Mouse (Mus musculus): ENCODE results near the gene Cers6.

Cers6 gene

GRCm38 (mm10) chr2:69014241-69014640, 153.0 kb downstream of the Cers6 start:
- no peak for DNase-seq (ENCODE audit: low read depth in 1 of 2, low spot score in 2 of 2)

DNA sequence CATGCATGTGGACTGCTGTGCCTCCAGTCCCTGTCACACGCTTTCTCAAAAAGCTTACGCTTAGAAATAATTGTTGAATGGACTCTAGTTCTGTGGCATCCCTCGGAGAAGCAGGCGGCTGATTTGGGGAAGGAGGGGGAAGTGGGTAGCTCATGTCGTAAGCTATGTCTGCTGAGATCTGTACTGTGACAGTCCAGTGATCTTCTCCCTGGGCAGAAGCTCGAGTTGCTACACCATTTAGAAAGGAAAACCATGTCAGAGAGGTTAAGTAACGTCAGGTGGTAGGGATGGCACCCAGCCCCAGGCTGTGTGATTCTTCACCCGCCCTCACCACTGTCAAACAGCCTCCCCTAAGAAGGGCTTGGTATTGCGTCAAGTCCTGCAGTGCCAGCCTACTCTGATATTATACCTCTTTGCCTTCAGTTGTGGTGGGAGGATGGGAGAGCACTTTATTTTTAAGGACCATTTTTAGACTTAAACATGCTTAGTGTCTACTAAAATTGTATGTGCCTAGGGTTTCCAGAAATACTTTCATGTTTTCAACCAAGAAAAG, 154.0 kb downstream of the Cers6 start:
- DNase-seq (ENCODE audit: low read depth in 1 of 2, low spot score in 2 of 2), result peak in 1 of 2 experiments; percentile 5

DNA sequence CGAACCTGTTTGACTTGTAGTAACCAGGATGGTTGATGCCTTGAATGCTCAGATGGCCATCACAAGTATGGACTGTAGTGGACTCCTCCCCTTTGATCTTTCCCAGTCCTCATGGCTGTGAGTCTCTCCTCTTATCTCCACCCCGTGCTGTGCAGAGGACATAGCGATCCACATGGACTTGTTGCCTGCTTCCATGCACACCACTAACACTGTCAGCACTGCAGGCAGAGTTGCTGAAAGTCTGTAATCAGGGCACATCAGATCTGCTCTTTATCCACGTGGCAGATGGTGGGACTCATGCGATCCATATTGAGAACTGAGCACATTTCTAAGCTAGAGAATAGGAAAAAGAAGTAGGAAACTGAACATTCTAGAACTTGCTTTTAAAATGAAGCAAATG, 154.6 kb downstream of the Cers6 start:
- no peak for DNase-seq (ENCODE audit: low read depth in 1 of 2, low spot score in 2 of 2)

GRCm38 (mm10) chr2:69019026-69019565, 157.9 kb downstream of the Cers6 start:
- no peak for DNase-seq (ENCODE audit: low read depth in 1 of 2, low spot score in 2 of 2)

- no peak for DNase-seq (ENCODE audit: low read depth in 1 of 2, low spot score in 2 of 2)
These were observed 158.7 kb downstream of the Cers6 start for GRCm38 (mm10) chr2:69019821-69020489.

DNA sequence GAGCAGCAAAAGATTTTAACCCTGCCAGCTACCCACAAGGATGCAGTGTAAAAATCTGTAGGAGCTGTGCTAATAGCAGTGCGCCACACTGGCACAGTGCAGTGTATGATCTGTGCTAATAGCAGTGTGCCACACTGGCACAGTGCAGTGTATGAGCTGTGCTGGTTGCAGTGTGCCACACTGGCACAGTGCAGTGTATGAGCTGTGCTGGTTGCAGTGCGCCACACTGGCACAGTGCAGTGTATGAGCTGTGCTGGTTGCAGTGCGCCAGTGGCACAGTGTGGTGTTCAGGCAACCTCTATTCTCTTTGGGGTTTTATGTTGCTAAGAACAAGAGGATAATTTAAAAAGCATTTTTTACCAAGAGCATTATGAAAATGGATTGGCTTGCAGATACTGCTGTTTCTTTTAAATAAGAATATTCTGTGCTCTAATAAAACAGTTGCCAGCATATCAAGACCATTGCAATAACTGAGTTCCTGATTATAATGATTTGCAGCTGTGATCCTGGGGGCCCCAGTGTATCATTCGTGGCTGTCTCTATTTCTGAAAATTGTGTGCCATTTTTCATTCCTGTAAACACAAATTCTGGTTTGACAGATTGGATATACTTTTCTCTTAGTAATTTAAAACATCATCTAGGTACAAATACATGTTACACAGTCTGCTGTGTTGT, 159.5 kb downstream of the Cers6 start:
- no peak for DNase-seq (ENCODE audit: low read depth in 1 of 2, low spot score in 2 of 2)

- no peak for DNase-seq (ENCODE audit: low read depth in 1 of 2, low spot score in 2 of 2)
These were observed 160.3 kb downstream of the Cers6 start for GRCm38 (mm10) chr2:69021516-69021915.

DNA sequence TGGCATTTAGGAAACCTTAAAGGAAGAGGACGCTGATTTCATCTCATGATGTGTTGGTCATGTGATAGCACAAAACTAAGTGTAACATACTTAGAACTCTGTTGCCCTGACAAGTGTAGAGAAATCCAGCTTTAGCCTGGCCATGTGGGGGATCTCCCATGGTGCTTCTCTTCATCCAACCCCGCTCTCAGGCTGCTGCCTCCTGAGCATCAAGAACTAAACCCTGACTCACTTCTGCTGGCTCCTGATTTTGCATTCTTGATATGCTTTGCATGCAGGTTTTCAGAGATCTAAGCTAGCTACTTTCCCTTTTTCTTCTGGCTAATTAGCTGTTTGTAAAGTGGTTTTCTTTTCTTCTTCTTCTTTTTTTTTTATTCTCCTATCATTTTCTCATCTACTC, 163.6 kb downstream of the Cers6 start:
- no peak for DNase-seq (ENCODE audit: low read depth in 1 of 2, low spot score in 2 of 2)

DNA sequence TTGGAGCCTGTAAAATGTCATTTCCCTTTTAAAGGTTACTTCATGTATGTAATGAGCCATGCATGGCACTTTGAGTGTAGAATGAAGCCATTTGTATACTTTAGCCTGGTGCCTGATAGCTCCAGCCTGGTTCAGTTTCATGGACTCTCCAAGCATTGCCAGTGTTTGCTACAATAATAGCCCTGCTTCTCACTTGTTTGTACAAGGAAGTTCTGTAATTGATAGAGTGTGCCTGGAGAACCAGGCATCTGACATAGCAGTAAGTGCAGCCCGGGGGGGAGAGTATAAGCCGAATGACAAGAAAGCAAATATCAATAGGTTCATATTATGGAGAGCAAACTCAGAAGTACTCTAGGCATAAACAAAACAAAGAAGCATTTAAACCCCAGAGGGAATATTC, 171.3 kb downstream of the Cers6 start:
- DNase-seq (ENCODE audit: low read depth in 1 of 2, low spot score in 2 of 2), result no peak

DNA sequence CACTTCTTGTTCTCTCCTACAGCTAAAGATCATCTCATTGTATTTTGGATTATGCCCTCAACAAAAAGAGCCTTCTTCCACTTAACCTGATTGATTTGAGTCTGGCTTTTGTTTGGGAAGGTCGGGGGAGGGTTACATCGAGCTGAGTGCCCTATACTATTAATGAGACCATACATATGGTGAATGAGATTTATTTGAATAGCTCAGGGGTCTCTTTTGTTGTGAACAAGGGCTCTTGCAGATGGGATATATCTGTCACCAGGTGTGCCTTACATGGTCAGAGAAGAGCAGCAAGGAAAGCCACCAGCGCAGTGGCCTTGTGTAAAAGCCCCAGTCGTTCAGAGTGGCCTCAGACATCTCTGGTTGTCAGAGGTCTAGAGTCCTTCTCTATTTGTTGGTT, 174.2 kb downstream of the Cers6 start:
- DNase-seq (ENCODE audit: low read depth in 1 of 2, low spot score in 2 of 2), result no peak

GRCm38 (mm10) chr2:69037362-69037761, 176.1 kb downstream of the Cers6 start:
- DNase-seq (ENCODE audit: low read depth in 1 of 2, low spot score in 2 of 2), result no peak

DNA sequence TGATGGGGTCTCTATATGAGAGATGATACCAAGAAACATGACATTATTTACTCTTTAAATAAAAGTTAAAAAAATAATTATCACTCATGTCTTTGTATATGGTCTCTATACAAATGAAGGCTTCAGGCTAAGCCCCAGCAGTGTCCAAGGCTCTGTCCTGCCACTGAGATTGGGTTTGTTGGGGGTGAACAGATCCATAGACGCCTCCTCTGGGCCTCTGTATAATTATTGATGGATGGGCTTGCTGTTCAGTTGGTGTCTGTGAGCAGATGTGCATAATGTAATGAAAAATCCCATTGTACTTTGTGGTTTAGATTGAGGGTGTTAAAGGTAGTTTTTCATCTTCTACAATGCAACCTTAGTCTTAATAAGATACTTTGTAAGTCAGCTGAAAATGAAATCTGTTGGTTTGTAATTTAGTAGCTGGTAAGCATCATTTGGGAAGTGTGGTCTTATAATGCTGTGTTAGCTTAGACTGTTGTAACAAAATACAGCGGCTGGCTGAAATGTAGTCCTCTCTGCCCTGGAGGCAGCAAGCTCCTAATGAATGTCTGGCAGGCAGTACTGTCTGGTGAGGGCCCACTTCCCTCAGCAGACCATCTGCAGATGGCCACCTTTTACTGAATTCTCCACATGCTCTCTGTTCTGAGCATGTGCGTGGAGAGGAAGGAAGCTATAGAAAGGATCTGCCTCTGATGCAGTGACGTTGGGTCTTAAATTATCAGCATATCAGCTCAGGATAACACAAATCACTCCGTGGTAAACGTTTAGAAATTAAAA, 181.3 kb downstream of the Cers6 start:
- DNase-seq (ENCODE audit: low read depth in 1 of 2, low spot score in 2 of 2), result no peak

DNA sequence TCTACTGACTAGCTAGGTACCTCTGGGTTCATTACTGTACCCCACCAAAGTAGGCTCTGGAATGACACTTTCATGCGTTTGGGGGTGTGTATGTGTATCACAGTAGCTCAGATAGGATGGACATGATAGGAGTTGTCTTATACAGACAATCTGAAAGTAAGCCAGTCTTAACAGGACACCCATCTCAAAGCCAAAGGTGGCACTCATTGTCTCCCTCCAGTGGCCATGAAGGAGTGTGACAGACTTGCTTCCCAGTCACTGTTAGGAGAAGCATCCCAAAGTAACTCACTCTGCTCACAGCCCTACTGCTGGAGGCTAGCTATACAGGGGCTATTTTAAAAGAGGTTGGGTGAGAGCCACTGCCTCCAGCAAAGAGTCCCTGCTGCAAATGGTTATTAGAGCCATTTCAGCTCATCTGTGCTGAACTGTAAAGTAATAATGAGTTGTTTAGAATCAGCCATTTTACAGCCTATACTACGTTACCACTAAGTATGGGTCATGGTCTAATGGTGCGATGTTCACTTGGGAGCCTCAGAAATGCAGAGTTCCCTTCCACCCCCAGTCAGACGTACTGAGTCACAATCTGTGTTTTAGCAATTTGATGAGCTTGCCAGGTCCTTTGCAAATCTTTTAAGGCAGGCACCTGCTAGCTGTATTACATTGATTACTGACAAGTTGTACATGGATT, 182.3 kb downstream of the Cers6 start:
- peak in 1 of 2 experiments; percentile 5 for DNase-seq (ENCODE audit: low read depth in 1 of 2, low spot score in 2 of 2)

GRCm38 (mm10) chr2:69045926-69046325, 184.7 kb downstream of the Cers6 start:
- no peak for DNase-seq (ENCODE audit: low read depth in 1 of 2, low spot score in 2 of 2)

DNA sequence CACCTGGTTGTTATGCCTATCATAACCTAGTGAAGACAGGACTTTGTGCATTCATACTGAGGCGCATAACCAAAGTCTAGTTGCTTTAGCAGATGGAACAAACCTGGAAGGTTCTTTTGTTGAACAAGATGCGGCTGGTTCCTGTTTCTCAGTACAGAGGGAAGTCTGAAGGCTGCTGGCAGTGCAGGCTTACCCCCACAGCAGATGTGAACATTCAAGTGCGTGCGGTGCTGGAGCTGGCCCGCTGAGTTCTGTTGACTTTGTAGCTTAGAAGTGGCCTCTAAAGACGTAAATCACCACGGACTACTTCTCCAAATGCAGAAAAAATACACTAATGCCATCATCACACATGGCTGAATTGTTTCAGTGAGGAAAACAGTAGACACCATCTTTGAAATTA, 186.1 kb downstream of the Cers6 start:
- no peak for DNase-seq (ENCODE audit: low read depth in 1 of 2, low spot score in 2 of 2)

- DNase-seq (ENCODE audit: low read depth in 1 of 2, low spot score in 2 of 2), result no peak
These were observed 186.6 kb downstream of the Cers6 start for GRCm38 (mm10) chr2:69047805-69048204.

- no peak for DNase-seq (ENCODE audit: low read depth in 1 of 2, low spot score in 2 of 2)
These were observed 187.9 kb downstream of the Cers6 start for GRCm38 (mm10) chr2:69049179-69049578.

- DNase-seq (ENCODE audit: low read depth in 1 of 2, low spot score in 2 of 2), result no peak
These were observed 188.9 kb downstream of the Cers6 start for GRCm38 (mm10) chr2:69050189-69050588.

DNA sequence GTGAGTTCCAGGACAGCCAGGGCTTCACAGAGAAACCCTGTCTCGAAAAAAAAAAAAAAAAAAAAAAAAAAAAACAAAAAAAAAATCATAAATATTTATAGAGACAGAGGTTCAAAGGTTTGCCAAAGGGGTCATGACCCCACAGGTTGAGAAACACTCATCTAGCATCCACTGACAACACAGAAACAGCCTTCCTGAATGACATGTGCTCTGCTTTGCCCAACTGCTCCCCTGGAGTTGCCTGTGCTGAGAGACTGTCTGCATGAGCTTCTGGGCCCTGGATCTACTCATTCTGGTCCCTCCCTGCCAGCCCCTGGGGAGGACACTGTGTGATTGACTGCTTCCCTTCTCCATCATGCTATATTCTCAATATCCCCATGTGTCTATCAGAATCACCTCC, 190.4 kb downstream of the Cers6 start:
- no peak for DNase-seq (ENCODE audit: low read depth in 1 of 2, low spot score in 2 of 2)

GRCm38 (mm10) chr2:69053210-69053858, 192.1 kb downstream of the Cers6 start:
- no peak for DNase-seq (ENCODE audit: low read depth in 1 of 2, low spot score in 2 of 2)
